Mouse (Mus musculus): ENCODE measurements around the gene Chrna7.

Gene Chrna7

GRCm38 (mm10) chr7:63060996-63061395 is 151.4 kb downstream of the Chrna7 start:
- no peak for DNase-seq
